Mouse (Mus musculus): ENCODE measurements around the gene Stk11.

DNA sequence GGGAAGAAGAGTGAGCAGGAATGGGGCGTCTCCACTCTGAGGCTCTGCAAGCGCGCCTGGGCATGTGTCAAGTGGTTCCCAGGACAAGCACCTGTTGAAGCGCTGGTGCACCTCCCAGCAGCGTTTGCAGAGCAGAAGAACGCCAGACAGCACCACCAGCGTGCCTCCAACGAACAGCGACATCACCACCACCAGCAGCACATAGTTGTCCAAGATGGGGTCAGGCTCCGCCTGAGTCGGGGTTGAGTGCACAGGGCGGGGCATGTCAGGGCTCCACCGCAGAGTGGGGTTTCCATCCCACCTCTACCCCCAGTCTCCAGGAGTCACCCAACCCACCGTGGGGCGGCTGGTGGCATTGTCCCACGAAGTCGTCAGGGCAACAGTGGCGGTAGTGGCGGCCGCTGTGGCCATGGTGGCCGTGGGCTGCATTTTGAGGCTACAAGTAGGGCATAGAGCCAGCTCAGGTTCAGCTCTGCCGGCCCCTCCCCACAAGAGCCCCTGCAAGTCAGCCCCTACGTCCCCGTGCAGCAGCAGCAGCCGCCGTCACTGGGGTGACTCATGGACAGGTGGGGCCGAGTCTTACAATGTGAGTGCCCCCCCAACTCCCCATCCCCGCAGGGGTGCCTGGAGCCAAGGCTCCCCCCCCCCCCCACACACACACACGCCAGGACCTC lies 21.5 kb downstream of the Stk11 start:
- TF ChIP-seq CTCF (IDR thresholded peaks at IDR 0.05; ENCODE audit: low read depth, low read length) (no peak), POLR2A (IDR thresholded peaks at IDR 0.05; ENCODE audit: insufficient read depth, low read length) (no peak), EP300 (IDR thresholded peaks at IDR 0.05; ENCODE audit: insufficient read depth, low read depth, low read length) (no peak)
